Mouse (Mus musculus) stomach, postnatal 0 days (tissue): ENCODE measurements at regions not wholly inside any gene's neighbourhood (a gene's known extent, or its start where the extent isn't known, plus 50 kb on each side); places are given as distances from the start of the nearest gene placed in this dataset.

Source experiments
- ATAC-seq: fragments of 200-750 bp; cut with Nextera tagmentation; 2 replicates; pipeline ENCODE4 v1.8.0; 2017; ENCODE audit not compliant: low FRiP score, low TSS enrichment
- DNase-seq: peaks from one replicate; pipeline ENCODE4 v3.0.0-alpha.2; 2016; ENCODE audit warnings: low spot score
- H3K27ac ChIP-seq: fragments of 300-500 bp; sonication (generic); replicated peaks from 2 replicates; pipeline ENCODE4 v1.5.1; 2014; ENCODE audit warnings: mild to moderate bottlenecking, control low read depth
- H3K27me3 ChIP-seq: fragments of 300-500 bp; sonication (generic); 2 replicates; pipeline ENCODE4 v1.6.1; 2014; ENCODE audit warnings: low read length; ENCODE audit not compliant: control insufficient read depth, insufficient read depth
- H3K36me3 ChIP-seq: fragments of 300-500 bp; sonication (generic); 2 replicates; pipeline ENCODE4 v1.6.1; 2014; ENCODE audit warnings: low read length, mixed read lengths; ENCODE audit not compliant: control insufficient read depth, insufficient read depth
- H3K4me1 ChIP-seq: fragments of 300-500 bp; sonication (generic); replicated peaks from 2 replicates; pipeline ENCODE4 v1.6.1; 2014; ENCODE audit warnings: antibody characterized with exemption; ENCODE audit not compliant: control insufficient read depth, insufficient read depth
- H3K4me2 ChIP-seq: fragments of 300-500 bp; sonication (generic); replicated peaks from 2 replicates; pipeline ENCODE4 v1.6.1; 2014; ENCODE audit warnings: low read depth, mild to moderate bottlenecking, control low read depth, moderate library complexity
- H3K4me3 ChIP-seq: fragments of 300-500 bp; sonication (generic); 2 replicates; pipeline ENCODE4 v1.5.1; 2014; ENCODE audit warnings: low read depth, low read length, control low read depth
- H3K9ac ChIP-seq: fragments of 300-500 bp; sonication (generic); 2 replicates; pipeline ENCODE4 v1.6.1; 2014; ENCODE audit warnings: mild to moderate bottlenecking, low read length, control low read depth, mixed read lengths
- H3K9me3 ChIP-seq: fragments of 300-500 bp; sonication (generic); 2 replicates; pipeline ENCODE4 v1.6.1; 2016; ENCODE audit warnings: low read length; ENCODE audit not compliant: control insufficient read depth
- CTCF ChIP-seq: IDR thresholded peaks from 2 replicates; pipeline ENCODE4 v1.5.1; 2016; ENCODE audit warnings: antibody characterized with exemption, low read depth, mild to moderate bottlenecking, moderate library complexity
- EP300 ChIP-seq: optimal IDR thresholded peaks from 2 replicates; pipeline ENCODE3; 2016; ENCODE audit warnings: antibody characterized with exemption
- WGBS: fragments of 180-500 bp; shearing (Covaris S2); extraction: QIAGEN DNeasy Blood & Tissue Kit; methylation state at CpG from one replicate; pipeline ENCODE4 v1.1.7; 2014; 5-methylcytosine and 5-hydroxymethylcytosine counted together
- microRNA-seq: library from miRNA; unstranded; fragments of <30 nt; microRNA quantifications from one replicate; pipeline ENCODE4, GENCODE M21; 2016

DNA sequence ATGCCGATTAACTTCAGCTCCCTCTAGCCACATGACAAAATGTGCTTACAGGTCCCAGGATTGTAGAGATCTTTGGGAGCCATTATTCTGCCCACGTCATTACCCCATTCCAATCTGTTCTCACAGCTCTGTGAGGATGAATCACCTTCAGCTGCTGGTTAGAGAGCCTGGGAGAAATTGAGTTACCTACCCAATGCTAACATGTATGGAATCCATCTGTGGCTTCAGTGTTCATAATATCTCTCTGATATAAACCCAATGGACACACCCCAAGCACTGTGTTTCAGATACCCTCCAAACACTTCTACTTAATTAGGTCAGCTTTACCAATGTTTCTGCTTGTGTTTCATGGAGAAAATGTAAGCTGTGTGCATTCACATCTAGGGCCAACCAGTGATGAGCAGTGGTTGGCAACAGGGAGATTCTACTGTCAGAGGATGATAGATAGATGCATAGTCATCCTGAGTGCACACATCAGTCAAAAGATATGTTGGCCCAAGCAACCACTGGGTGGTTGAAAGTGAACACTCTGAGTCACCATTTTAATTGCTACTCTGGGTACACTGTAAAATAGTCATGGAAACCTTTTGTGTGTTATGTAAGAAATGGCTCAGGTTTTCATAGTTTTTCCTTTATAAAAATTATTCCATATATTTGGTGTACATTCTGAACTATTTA is 301.5 kb downstream of the Lrig3 start:
- Histone ChIP-seq H3K9me3 (no peaks in the 10 kb centered on the region), H3K9ac (no peak overlapping the region), H3K4me2 (no peak overlapping the region), H3K36me3 (no peaks in the 10 kb centered on the region), H3K27ac (no peak overlapping the region), H3K27me3 (no peaks in the 10 kb centered on the region), H3K4me3 (no peak overlapping the region), H3K4me1 (no peaks in the 10 kb centered on the region)
- 82% methylated on average over 2 of the region's 2 CpGs for WGBS
- TF ChIP-seq EP300: no peak
- no peak for TF ChIP-seq CTCF
- ATAC-seq (no peak), DNase-seq (no peak)

- Histone ChIP-seq H3K4me3 (no peak overlapping the region), H3K9ac (no peak overlapping the region), H3K36me3 (no peaks in the 10 kb centered on the region), H3K4me1 (no peaks in the 10 kb centered on the region), H3K27ac (no peak overlapping the region), H3K27me3 (no peaks in the 10 kb centered on the region), H3K9me3 (no peaks in the 10 kb centered on the region), H3K4me2 (no peak overlapping the region)
- ATAC-seq (no peak), DNase-seq (no peak)
- 52% methylated on average over 8 of the region's 8 CpGs for WGBS
- TF ChIP-seq CTCF (no peak), EP300 (no peak)
Observed at GRCm38 (mm10) chr10:126257171-126257570, 291.2 kb downstream of the Lrig3 start.

- H3K4me2 ChIP-seq: no peak overlapping the region
- H3K9me3 ChIP-seq: no peaks in the 10 kb centered on the region
- no peak overlapping the region for H3K9ac ChIP-seq
- 80% methylated on average over 4 of the region's 4 CpGs for WGBS
- TF ChIP-seq EP300 (no peak), CTCF (no peak)
- H3K27me3 ChIP-seq: no peaks in the 10 kb centered on the region
- H3K27ac ChIP-seq: no peak overlapping the region
- no peaks in the 10 kb centered on the region for H3K36me3 ChIP-seq
- no peaks in the 10 kb centered on the region for H3K4me1 ChIP-seq
- no peak overlapping the region for H3K4me3 ChIP-seq
- DNase-seq: no peak
- ATAC-seq: no peak
Observed at GRCm38 (mm10) chr10:126254198-126254597, 288.2 kb downstream of the Lrig3 start.

- no peak for DNase-seq
Observed at GRCm38 (mm10) chr10:126249176-126249575, 283.2 kb downstream of the Lrig3 start.

GRCm38 (mm10) chr10:126243051-126243450 is 277.1 kb downstream of the Lrig3 start:
- H3K4me2 ChIP-seq: no peak overlapping the region
- no peaks in the 10 kb centered on the region for H3K27me3 ChIP-seq
- no peak overlapping the region for H3K27ac ChIP-seq
- no peak overlapping the region for H3K4me3 ChIP-seq
- TF ChIP-seq CTCF (no peak), EP300 (no peak)
- H3K9ac ChIP-seq: no peak overlapping the region
- no peaks in the 10 kb centered on the region for H3K9me3 ChIP-seq
- no peaks in the 10 kb centered on the region for H3K4me1 ChIP-seq
- WGBS: 91% methylated on average over 7 of the region's 7 CpGs
- H3K36me3 ChIP-seq: no peaks in the 10 kb centered on the region
- no peak for DNase-seq
- no peak for ATAC-seq

More at GRCm38 (mm10) chr10:126249176-126249575, 283.2 kb downstream of the Lrig3 start:
- no peaks in the 10 kb centered on the region for H3K36me3 ChIP-seq
- TF ChIP-seq EP300 (no peak), CTCF (no peak)
- H3K4me3 ChIP-seq: no peak overlapping the region
- H3K27ac ChIP-seq: no peak overlapping the region
- H3K4me1 ChIP-seq: no peaks in the 10 kb centered on the region
- H3K4me2 ChIP-seq: no peak overlapping the region
- ATAC-seq: no peak
- no peaks in the 10 kb centered on the region for H3K9me3 ChIP-seq
- H3K27me3 ChIP-seq: no peaks in the 10 kb centered on the region
- H3K9ac ChIP-seq: no peak overlapping the region
- WGBS: 84% methylated on average over 12 of the region's 12 CpGs

DNA sequence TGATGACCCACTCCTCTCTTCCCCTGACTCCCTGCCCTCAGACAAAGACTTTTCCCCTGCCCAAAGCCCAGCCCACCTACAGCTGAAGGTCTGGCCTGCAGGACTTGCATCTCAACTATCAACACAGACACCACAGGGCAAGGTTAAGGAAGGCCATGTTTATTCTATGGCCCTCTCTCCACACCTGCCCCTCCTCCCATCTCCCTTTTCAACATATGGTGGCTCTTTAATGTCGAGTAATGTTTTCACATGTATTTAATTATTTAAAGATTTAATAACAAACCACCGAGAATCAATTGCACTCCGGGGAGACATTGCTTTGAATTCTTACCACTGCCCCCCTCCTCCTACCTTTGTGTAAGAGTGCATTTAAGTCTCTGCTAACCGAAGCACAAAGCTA is 273.6 kb downstream of the Lrig3 start:
- H3K4me1 ChIP-seq: no peaks in the 10 kb centered on the region
- 34% methylated on average over 4 of the region's 4 CpGs for WGBS
- H3K27ac ChIP-seq: no peak overlapping the region
- H3K4me2 ChIP-seq: no peak overlapping the region
- DNase-seq (no peak), ATAC-seq (no peak)
- H3K9me3 ChIP-seq: no peaks in the 10 kb centered on the region
- H3K9ac ChIP-seq: no peak overlapping the region
- TF ChIP-seq CTCF: no peak
- H3K27me3 ChIP-seq: no peaks in the 10 kb centered on the region
- H3K4me3 ChIP-seq: no peak overlapping the region
- no peaks in the 10 kb centered on the region for H3K36me3 ChIP-seq

Small RNAs in the stretch of these regions (microRNA-seq; reads per million reads assigned to microRNA genes)
- 6.8 reads per million, percentile 11 among the genes with 10 or more reads in this experiment for gene Mir378d
